Mouse (Mus musculus) thymus, postnatal 0 days (tissue): ENCODE results near the gene Lbh. TPM values are rescaled to one million over a fixed set of nuclear protein-coding genes. Genes with fewer than 3 reads are reported as not detected.

Experiments used
- DNase-seq: peaks from one replicate; pipeline ENCODE4 v3.0.0-alpha.2; 2015; ENCODE audit warnings: low spot score
- polyA plus RNA-seq: library from polyadenylated mRNA; unstranded; fragments of >200 nt; fragmentation: Nextera tagmentation; extraction: Ambion mirVana; gene quantifications from 2 replicates; pipeline ENCODE4 v1.2.1, GENCODE M21; 2015

The Lbh gene
- 9.5 and 10.4 TPM in 2 replicates for polyA plus RNA-seq

DNA sequence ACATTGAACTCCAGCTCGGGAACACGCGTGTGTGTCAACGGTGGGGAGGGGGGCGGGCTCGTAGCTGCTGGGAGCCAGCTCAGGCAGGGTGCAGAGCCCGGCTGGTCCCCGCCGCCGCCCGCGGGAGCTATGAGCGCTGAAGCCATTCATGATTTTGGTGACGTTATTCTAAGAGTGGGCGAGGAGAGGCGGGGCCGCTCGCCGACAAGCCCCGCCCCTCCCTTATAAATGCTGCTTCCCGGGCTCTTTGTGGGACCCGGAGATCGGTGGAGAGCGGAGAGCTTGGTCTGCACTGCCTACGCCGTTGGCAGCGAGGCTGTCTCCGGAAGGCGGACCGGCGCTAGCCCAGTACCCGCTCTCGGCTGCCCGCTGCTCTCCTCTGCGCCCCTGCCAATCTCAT lies at the start of gene Lbh:
Gene Lbh (plus strand): TSS at position 253 of the 400 bp plus-strand sequence.
- DNase-seq = peak; percentile 97

- no peak for DNase-seq
These were observed 39.1 kb upstream of the Lbh start for GRCm38 (mm10) chr17:72878979-72879378.

DNA sequence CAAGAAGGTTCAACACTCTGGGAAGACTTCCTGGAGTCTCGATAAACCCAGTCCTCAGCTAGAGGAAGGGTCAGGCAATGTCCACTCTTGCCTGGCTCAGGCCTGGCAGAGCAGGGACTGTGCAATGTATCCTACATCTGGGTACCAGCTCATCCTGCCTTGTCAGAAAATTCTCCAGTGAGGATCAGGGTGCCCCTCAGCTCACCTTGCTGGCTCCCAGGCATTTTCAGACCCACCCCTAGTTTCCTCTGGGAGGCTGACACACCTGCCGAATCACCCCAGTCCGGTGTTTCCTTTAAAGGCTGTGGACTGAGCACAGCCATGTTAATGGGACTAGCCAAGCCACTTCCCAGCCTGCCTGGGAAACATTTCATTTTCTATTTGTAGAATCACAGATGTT lies 37.9 kb upstream of the Lbh start:
- no peak for DNase-seq

- DNase-seq = no peak
These were observed 37.1 kb upstream of the Lbh start for GRCm38 (mm10) chr17:72881051-72881450.

DNA sequence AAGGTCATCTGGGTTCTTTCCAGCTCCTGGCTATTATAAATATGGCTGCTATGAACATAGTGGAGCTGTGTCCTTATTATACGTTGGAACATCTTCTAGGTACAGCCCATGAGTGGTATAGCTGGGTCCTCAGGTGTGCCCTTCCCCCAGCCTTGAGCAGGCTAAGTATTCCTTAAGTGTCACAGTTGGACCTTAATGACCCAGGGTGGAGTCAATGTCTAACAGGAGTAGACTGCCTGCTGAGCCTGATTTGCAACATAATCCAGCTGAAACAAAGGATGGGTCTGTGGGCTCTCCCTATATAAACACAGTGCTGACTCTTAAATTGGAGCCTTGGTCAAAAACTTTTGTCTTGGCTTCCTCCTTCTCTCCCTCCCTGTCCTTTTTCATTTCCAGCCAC lies 36.3 kb upstream of the Lbh start:
- no peak for DNase-seq

DNA sequence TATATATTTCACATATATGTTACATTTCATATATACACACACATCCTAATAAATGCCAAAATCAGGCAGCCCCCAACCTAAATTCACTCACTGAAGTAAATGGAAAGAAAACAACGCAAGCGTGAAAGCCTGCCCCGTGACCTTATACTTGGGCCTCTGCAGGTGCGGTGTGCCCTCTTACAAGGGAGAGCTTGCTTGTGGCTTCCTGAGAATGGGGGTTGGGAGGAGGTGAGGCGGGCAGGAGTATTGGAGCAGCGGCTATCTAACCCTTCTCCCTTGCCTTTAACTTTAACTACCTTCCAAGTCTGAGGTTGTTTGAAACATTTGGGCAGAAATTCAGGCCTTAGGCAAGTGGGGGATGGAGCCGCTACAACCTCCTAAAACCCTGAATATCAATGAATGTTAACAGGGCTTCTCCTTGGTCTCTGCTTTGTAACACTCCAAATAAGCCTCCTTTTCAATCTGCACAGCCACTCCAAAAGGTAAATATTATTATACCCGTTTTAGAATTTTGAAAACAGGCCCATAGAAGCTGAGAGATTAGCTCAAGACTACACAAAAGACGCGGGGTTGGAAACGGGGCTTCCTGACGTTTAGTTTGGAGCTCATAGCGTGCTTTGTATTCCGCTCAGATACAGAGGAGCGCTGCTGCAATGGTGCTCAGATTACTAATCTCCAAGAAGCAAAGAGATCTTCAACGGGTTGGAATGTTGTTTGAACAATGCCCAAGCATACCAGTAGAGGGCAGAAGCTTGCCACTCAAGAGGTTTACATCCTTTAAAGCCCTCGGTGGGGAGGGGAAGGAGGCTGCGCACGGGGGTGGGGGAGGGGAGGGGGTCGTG lies 28.3 kb upstream of the Lbh start:
- peak; percentile 89 for DNase-seq

- no peak for DNase-seq
These were observed 27.7 kb upstream of the Lbh start for GRCm38 (mm10) chr17:72890398-72890898.

- DNase-seq = no peak
These were observed 26.5 kb upstream of the Lbh start for GRCm38 (mm10) chr17:72891556-72891955.

DNA sequence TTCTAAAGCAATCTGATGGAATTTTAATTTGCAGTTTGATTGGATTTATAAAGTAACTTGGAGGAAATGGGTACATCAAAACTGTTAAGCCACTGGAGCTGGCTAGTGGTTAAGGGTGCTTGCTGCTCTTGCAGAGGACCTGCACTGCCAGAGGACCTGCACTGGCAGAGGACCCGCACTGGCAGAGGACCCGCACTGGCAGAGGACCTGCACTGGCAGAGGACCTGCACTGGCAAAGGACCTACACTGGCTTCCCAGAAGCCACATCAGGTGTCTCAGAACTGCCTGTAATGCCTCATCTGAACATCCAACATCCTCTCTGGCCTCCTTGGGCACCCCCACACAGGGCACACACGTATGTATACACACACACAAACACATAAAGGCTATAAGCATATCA lies 22.6 kb upstream of the Lbh start:
- no peak for DNase-seq

- no peak for DNase-seq
These were observed 21.0 kb upstream of the Lbh start for GRCm38 (mm10) chr17:72897076-72897475.

- no peak for DNase-seq
These were observed 20.1 kb upstream of the Lbh start for GRCm38 (mm10) chr17:72897961-72898360.

GRCm38 (mm10) chr17:72898775-72899174 lies 19.3 kb upstream of the Lbh start:
- DNase-seq = no peak

- DNase-seq = no peak
These were observed 17.1 kb upstream of the Lbh start for GRCm38 (mm10) chr17:72901021-72901420.

GRCm38 (mm10) chr17:72901705-72902104 lies 16.4 kb upstream of the Lbh start:
- DNase-seq = no peak

- no peak for DNase-seq
These were observed 14.8 kb upstream of the Lbh start for GRCm38 (mm10) chr17:72903321-72903720.

DNA sequence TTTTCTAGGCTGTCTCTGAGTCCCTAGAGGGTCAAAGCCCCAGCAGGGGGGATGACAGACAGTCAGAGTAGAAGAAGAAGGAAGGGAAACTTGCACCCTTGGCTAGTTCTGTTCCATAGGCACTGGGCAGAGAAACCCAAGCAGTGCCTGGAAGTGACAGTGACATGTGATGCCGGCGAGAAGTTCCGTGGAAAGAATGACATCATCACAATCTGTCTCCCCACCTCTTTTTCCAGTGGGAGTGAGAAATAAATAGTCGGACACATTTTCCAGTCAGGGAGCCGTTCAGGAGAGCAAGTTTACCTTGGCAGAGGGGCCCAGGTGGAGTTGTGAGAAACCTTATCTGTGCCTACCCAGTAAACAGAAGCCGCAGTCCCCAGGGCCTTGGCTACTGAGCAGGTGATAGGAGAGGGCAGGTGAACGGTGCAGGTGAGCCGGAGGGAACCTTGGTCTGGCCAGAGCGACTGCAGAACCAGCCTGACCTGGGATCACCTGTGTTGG lies 14.1 kb upstream of the Lbh start:
- no peak for DNase-seq

GRCm38 (mm10) chr17:72904873-72905272 lies 13.2 kb upstream of the Lbh start:
- no peak for DNase-seq

DNA sequence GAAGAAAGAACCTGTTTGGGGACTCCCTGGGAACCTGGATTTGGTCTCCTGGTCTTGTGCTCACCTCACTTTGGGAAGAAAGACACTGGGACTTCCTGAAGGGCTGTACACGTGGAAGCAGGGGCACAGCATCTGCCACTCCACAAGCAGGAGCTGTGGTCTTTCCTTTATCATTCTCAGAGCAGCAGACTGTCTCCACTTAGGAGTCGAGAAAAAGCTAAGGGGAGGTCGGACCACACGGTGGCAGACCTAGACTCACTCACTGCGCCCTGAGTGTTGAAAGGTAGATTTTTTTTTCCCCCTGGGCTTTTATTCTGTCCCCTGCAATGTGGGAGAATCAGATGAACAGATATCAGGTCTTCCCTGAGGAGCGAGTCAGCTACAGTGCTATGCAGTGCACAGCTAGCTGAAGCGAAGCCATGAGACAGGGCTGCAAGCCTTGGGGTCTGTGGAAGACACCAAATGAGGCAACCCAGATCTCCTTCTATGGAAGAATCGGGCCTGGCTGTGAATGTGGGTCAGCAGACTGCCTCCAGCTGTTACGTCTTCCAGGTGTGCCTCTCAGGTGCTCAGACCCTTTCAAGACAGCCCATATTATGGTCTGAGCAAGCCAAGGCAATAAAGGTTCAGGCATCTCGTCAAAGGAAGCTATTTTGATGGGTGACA lies 11.7 kb upstream of the Lbh start:
- DNase-seq = no peak

GRCm38 (mm10) chr17:72907211-72907610 lies 10.9 kb upstream of the Lbh start:
- no peak for DNase-seq

GRCm38 (mm10) chr17:72907777-72908176 lies 10.3 kb upstream of the Lbh start:
- DNase-seq = no peak

DNA sequence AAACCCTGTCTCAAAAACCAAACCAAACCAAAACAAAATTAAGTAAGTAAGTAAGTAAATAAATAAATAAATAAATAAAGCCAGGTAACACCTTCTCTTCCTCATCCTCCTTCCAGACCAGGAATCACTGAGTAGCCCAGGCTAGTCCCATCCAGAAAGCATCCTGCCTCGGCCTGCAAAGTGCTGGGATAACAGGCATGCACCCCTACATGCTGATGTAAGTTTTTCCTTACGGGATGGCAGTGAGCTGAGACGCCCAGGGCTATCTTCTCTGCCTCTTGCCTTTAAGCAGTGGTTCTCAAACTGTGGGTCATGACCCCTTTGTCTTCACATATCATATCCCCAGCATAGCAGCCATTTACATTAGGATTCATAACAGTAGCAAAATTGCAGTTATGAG lies 9.5 kb upstream of the Lbh start:
- DNase-seq = no peak

GRCm38 (mm10) chr17:72909061-72909852 lies 8.8 kb upstream of the Lbh start:
- DNase-seq = no peak
